Mouse (Mus musculus): ENCODE data around the gene Ccl9. TPM values are rescaled to one million over a fixed set of nuclear protein-coding genes. Genes with fewer than 3 reads are reported as not detected.

The Ccl9 gene
- total RNA-seq, 2 experiments from 2014 or later, result 4.0 to 4.9 TPM

DNA sequence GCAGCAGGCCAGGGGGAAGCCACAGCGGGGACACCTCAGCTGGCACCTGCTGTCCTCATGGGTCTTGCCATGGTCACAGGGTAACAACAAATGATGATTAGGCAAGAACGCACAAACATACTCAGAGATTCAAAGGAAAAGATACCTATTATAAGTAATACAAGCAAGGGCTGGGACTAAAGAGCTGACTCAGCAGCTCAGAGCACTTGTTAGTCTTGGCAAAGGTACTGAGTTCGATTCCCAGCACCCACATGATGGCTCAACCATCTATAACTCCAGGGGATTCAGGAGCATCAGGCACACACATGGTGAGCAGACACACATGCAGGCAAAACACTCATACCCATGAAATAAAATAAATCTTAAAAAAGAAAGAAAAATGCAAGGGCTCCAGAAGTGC is 37.0 kb downstream of the Ccl9 start:
- DNase-seq (ENCODE audit: low spot score in 2 of 2), result no peak

DNA sequence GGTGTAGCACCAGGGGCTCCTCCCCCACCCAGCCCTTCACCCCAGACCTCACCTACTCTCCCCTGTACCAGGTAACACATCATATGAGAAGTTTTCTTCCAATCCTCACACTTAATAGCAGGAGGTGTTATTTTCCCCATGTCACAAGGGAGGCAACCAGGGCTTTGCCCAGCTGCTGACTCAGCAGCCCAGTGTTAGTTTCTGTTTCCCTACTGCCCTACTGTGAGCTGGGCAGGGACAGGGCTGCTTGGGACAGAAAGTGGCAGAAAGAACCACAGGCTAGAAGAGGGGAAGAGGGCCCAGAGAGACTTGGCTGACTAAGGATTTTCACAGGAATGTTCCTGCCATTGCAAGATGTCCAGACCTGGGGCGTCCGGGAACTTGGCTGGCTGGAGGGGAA is 37.5 kb downstream of the Ccl9 start:
- no peak for DNase-seq (ENCODE audit: low spot score in 2 of 2)

GRCm38 (mm10) chr11:83538705-83539314 is 39.6 kb downstream of the Ccl9 start:
- no peak for DNase-seq (ENCODE audit: low spot score in 2 of 2)

GRCm38 (mm10) chr11:83536831-83537230 is 41.6 kb downstream of the Ccl9 start:
- no peak for DNase-seq (ENCODE audit: low spot score in 2 of 2)

DNA sequence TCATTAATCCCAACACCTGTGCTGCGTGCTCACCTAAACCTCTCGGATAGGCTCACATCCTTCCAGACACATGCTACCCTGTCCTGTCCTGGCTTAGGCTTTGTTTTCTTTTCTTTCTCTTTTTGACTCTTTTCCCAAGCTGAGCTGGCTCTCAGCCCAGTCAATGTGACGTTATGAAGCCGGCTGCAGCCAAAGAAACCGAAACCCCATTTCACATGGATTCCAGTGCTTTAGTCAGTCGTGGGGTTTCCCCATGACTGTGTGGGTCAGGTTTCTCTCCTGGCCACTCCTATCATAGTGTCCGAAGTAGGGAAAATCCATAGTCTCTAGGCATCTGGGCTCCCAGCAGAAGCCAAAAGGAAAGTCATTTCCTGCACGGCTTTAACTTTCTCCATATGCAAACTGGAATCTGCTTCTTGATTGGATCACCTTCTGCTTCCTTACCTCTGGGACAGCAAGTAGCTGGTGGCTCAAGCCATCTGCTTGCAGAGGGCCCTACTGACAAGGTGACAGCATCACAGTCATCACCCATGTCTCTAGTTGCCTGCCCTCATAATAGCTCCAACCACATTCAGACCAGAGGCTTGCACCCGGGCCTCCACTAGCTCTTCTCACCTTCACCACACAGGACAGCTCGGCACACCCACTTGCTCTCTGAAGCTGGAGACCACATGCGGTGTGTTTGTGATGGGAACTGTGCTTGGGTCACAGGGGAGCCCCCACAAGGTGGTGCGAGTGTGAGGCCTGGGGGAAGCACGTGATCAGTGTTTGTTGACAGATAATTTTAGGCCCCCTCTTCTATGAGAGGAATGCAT is 43.6 kb downstream of the Ccl9 start:
- peak; percentile 55 to 79 for DNase-seq (ENCODE audit: low spot score in 2 of 2)

GRCm38 (mm10) chr11:83534143-83534542 is 44.3 kb downstream of the Ccl9 start:
- no peak for DNase-seq (ENCODE audit: low spot score in 2 of 2)

GRCm38 (mm10) chr11:83533192-83533591 is 45.2 kb downstream of the Ccl9 start:
- no peak for DNase-seq (ENCODE audit: low spot score in 2 of 2)

DNA sequence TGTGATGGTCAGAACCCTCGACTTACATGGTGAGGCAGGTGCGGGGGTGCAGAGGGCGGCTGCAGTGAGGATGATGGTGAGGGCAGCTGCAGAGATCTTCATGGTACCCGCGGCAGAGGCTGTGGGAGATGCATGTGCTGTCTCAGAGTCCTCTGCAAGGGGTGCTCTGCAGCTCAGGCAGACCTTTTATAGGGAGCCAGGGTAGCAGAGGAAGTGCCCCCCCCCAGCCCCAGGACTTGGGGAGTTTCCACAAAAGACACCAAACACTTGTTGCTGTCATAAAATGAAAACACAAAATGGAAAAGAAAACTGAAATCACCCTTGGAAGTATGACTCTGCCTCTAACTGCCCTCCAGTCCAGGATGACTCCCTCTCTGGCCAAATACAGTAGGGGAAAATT is 48.1 kb downstream of the Ccl9 start, which contains the start of gene Ccl5:
Ccl5 (minus strand) TSS at position 159 of the 400 bp plus-strand sequence.
- no peak for DNase-seq (ENCODE audit: low spot score in 2 of 2)

GRCm38 (mm10) chr11:83529024-83529423 is 49.4 kb downstream of the Ccl9 start:
- DNase-seq (ENCODE audit: low spot score in 2 of 2), result no peak

Other genes with a start within 250 kb of the Ccl9 start
- gene Rasl10b, start 169.5 kb downstream of the Ccl9 start, total RNA-seq (2021), result 1 to 10 TPM; 1.8 to 2.6 TPM
- under 1 TPM; 0.15 to 0.34 TPM for gene Gas2l2, start 149.2 kb downstream of the Ccl9 start, total RNA-seq (2021)
- gene 1700020L24Rik, start 141.0 kb downstream of the Ccl9 start, total RNA-seq (2021), result not detected
- 1 to 10 TPM; 4.7 to 5.4 TPM for gene Mmp28, start 115.6 kb downstream of the Ccl9 start, total RNA-seq (2021)
- gene Taf15, start 105.5 kb downstream of the Ccl9 start, total RNA-seq (2021), result 10 to 100 TPM; 34.6 to 40.1 TPM
- gene Heatr9, start 56.5 kb downstream of the Ccl9 start, total RNA-seq (2021), result not detected
- not detected for gene Ccl5, start 48.1 kb downstream of the Ccl9 start, total RNA-seq (2021)
- 1 to 10 TPM; 2.9 to 3.7 TPM for gene Ccl6, start 14.5 kb upstream of the Ccl9 start, total RNA-seq (2021)
- gene Rpl9-ps1, start 67.0 kb upstream of the Ccl9 start, total RNA-seq (2021), result not detected
- not detected for gene Ccl3, start 70.7 kb upstream of the Ccl9 start, total RNA-seq (2021)
- gene Ccl4, start 83.9 kb upstream of the Ccl9 start, total RNA-seq (2021), result under 1 TPM in 1 of 2 experiments, not detected in 1; 0.44 TPM
- under 1 TPM; 0.75 to 0.78 TPM for gene Wfdc17, start 125.4 kb upstream of the Ccl9 start, total RNA-seq (2021)
- gene Wfdc18, start 130.4 kb upstream of the Ccl9 start, total RNA-seq (2021), result not detected
- gene Wfdc21, start 168.3 kb upstream of the Ccl9 start, total RNA-seq (2021), result under 1 TPM in 1 of 2 experiments, not detected in 1; 0.73 TPM
- 10 to 100 TPM; 11.1 to 12.8 TPM for gene Heatr6, start 175.1 kb upstream of the Ccl9 start, total RNA-seq (2021)

Data from gastrocnemius, postnatal 4 days (tissue).